ENCODE assay signal across 8 mouse cellular contexts in genomic region chr2:152029252-152030082, GRCm38 (mm10). TPM values are rescaled to one million over a fixed set of nuclear protein-coding genes. Genes with fewer than 3 reads are reported as not detected.
DNase-seq lines count a peak whose midpoint lies in the region; ATAC-seq and TF ChIP-seq lines count a peak whose summit lies in the region.

No protein-coding gene starts in this region.

- peak overlapping the region; percentile 58 for H3K4me3 ChIP-seq in cortical plate, adult 2 months (ENCODE audit: insufficient read depth, low read length)
- H3K4me3 ChIP-seq in left cerebral cortex, adult 2 months: peak overlapping the region; percentile 62

- TF ChIP-seq POLR2A in cortical plate, adult 2 months (IDR thresholded peaks at IDR 0.05; ENCODE audit: extremely low read depth, insufficient read depth, low read length): no peak

- DNase-seq in adipocyte (ENCODE audit: low spot score): peak; percentile 72
- DNase-seq in gastrocnemius, adult 8-10 months (ENCODE audit: low spot score in 2 of 2): peak; percentile 47 to 68
- DNase-seq in hindlimb bud, embryonic 11.5 days (ENCODE audit: extremely low spot score, low read depth, low spot score): peak; percentile 83
- peak; percentile 80 to 89 for DNase-seq in left cerebral cortex, adult 2 months (ENCODE audit: extremely low spot score in 1 of 2, low spot score in 2 of 2)
- DNase-seq in right cerebral cortex, adult 18-20 months: peak; percentile 87
- DNase-seq in urinary bladder, adult 2 months (ENCODE audit: low spot score): peak; percentile 75

- intact Hi-C loops in left cerebral cortex, adult 2 months (cut with DNase I): loop anchor here (1.0 to 5.0 kb wide), 4 partner anchors 51 to 339 kb away; partner anchors contain the start of genes Scrt2 and Srxn1

- H3K27ac ChIP-seq in cortical plate, adult 2 months (ENCODE audit: insufficient read depth, low read length): no peak overlapping the region
- no peak overlapping the region for H3K27ac ChIP-seq in left cerebral cortex, adult 2 months

- peak; percentile 95 for ATAC-seq in megakaryocyte, adult 5-6 weeks (ENCODE audit: poor library complexity, severe bottlenecking)

- no peaks in the 10 kb centered on the region for H3K4me1 ChIP-seq in cortical plate, adult 2 months (ENCODE audit: control insufficient read depth, insufficient read depth, low read length)

- TF ChIP-seq CTCF in cortical plate, adult 2 months (IDR thresholded peaks at IDR 0.05; ENCODE audit: extremely low read depth, insufficient read depth, low read length): peak; percentile 84
- TF ChIP-seq CTCF in left cerebral cortex, adult 2 months (IDR thresholded peaks at IDR 0.05): peak; percentile 80

RNA-seq across cellular contexts. Expression of gene Slc52a3, which starts 33.2 kb away (rescaled TPM):
- polyA plus RNA-seq in cortical plate, adult 2 months (2012; rRNA removed): 3.1 and 3.3 TPM in 2 replicates
- under 1 TPM; 0.31 to 0.72 (median 0.57) TPM for total RNA-seq in gastrocnemius, adult 8-10 months (2022)
- 1 to 10 TPM; 2.6 to 2.9 TPM for total RNA-seq in left cerebral cortex, adult 2 months (2021)
- 1.0 and 1.4 TPM in 2 replicates for total RNA-seq in megakaryocyte, adult 5-6 weeks (2015)
- total RNA-seq in megakaryocyte, adult 5-6 weeks (2017): 0.07 and 0.53 TPM in 2 replicates
- 34.0 and 37.1 TPM in 2 replicates for polyA plus RNA-seq in urinary bladder, adult 2 months (2012; rRNA removed)

RNA-seq across cellular contexts. Expression of gene Fam110a, which starts 49.4 kb away (rescaled TPM):
- polyA plus RNA-seq in cortical plate, adult 2 months (2012; rRNA removed): 6.6 and 6.9 TPM in 2 replicates
- 1 to 10 TPM; 1.3 to 1.5 (median 1.4) TPM for total RNA-seq in gastrocnemius, adult 8-10 months (2022)
- total RNA-seq in left cerebral cortex, adult 2 months (2021): 1 to 10 TPM; 6.6 to 6.7 TPM
- 7.8 and 14.8 TPM in 2 replicates for total RNA-seq in megakaryocyte, adult 5-6 weeks (2015)
- 6.0 and 8.6 TPM in 2 replicates for total RNA-seq in megakaryocyte, adult 5-6 weeks (2017)
- polyA plus RNA-seq in urinary bladder, adult 2 months (2012; rRNA removed): 20.0 and 20.2 TPM in 2 replicates

RNA-seq across cellular contexts. Expression of gene Scrt2, which starts 51.9 kb away (rescaled TPM):
- polyA plus RNA-seq in cortical plate, adult 2 months (2012; rRNA removed): 9.9 and 12.1 TPM in 2 replicates
- not detected for total RNA-seq in gastrocnemius, adult 8-10 months (2022)
- 10 to 100 TPM; 18.7 to 23.9 TPM for total RNA-seq in left cerebral cortex, adult 2 months (2021)
- total RNA-seq in megakaryocyte, adult 5-6 weeks (2015): not detected in 2 replicates
- not detected in 2 replicates for total RNA-seq in megakaryocyte, adult 5-6 weeks (2017)
- 0.01 TPM in 1 of 2 replicates, not detected in the other for polyA plus RNA-seq in urinary bladder, adult 2 months (2012; rRNA removed)

Comparison
In these comparisons a context has a peak if more than half of its experiments do, and no peak if none do; other contexts are left out.
1. RNA of gene Scrt2, which starts 51.9 kb away (total RNA-seq): 18.7 to 23.9 TPM in left cerebral cortex, adult 2 months; not detected in gastrocnemius, adult 8-10 months and not detected in megakaryocyte, adult 5-6 weeks; every median in the first group is over 10 times any median in the second.
2. Peak in every context shown above with its lines, with median percentiles within 50 percentile points of each other: DNase-seq.